Mouse (Mus musculus) lung, postnatal 0 days (tissue): Measurements from ENCODE around the gene Cacna2d4. TPM values are rescaled to one million over a fixed set of nuclear protein-coding genes. Genes with fewer than 3 reads are reported as not detected.

Source experiments
- ATAC-seq: fragments of 200-750 bp; cut with Nextera tagmentation; 2 replicates; pipeline ENCODE4 v1.8.0; 2017; ENCODE audit warnings: moderate library complexity
- DNase-seq: peaks from one replicate; pipeline ENCODE4 v3.0.0-alpha.2; 2016; ENCODE audit warnings: low spot score
- H3K27ac ChIP-seq: fragments of 300-500 bp; sonication (generic); 2 replicates; pipeline ENCODE4 v1.5.1; 2014; ENCODE audit warnings: antibody characterized with exemption, mild to moderate bottlenecking, low read length, mixed read lengths
- H3K27me3 ChIP-seq: fragments of 300-500 bp; sonication (generic); replicated peaks from 2 replicates; pipeline ENCODE4 v1.6.1; 2014; ENCODE audit warnings: low read length, mixed read lengths; ENCODE audit not compliant: insufficient read depth
- H3K36me3 ChIP-seq: fragments of 300-500 bp; sonication (generic); 2 replicates; pipeline ENCODE4 v1.6.1; 2014; ENCODE audit warnings: low read length, mixed read lengths; ENCODE audit not compliant: insufficient read depth
- H3K4me1 ChIP-seq: fragments of 300-500 bp; sonication (generic); 2 replicates; pipeline ENCODE4 v1.6.1; 2014; ENCODE audit warnings: antibody characterized with exemption, low read depth, low read length, mixed read lengths; ENCODE audit not compliant: insufficient read depth
- H3K4me2 ChIP-seq: fragments of 300-500 bp; sonication (generic); replicated peaks from 2 replicates; pipeline ENCODE4 v1.6.1; 2014; ENCODE audit warnings: low read depth, mild to moderate bottlenecking, low read length, moderate library complexity, mixed read lengths
- H3K4me3 ChIP-seq: fragments of 300-500 bp; sonication (generic); 2 replicates; pipeline ENCODE4 v1.5.1; 2014; ENCODE audit warnings: low read depth, low read length
- H3K9ac ChIP-seq: fragments of 300-500 bp; sonication (generic); replicated peaks from 2 replicates; pipeline ENCODE4 v1.6.1; 2014; ENCODE audit warnings: low read depth, mild to moderate bottlenecking
- H3K9me3 ChIP-seq: fragments of 300-500 bp; sonication (generic); 2 replicates; pipeline ENCODE4 v1.6.1; 2016; ENCODE audit warnings: low read length, mixed read lengths
- CTCF ChIP-seq: IDR thresholded peaks from 2 replicates; pipeline ENCODE4 v1.5.1; 2016; ENCODE audit warnings: antibody characterized with exemption, mild to moderate bottlenecking
- EP300 ChIP-seq: IDR thresholded peaks from 2 replicates; pipeline ENCODE4 v1.6.1; 2016; ENCODE audit warnings: antibody characterized with exemption, mild to moderate bottlenecking, control low read depth
- WGBS: fragments of 180-500 bp; shearing (Covaris S2); extraction: QIAGEN DNeasy Blood & Tissue Kit; methylation state at CpG from one replicate; pipeline ENCODE4 v1.1.7; 2014; 5-methylcytosine and 5-hydroxymethylcytosine counted together
- polyA plus RNA-seq: library from polyadenylated mRNA; unstranded; fragments of >200 nt; fragmentation: Nextera tagmentation; extraction: Ambion mirVana; gene quantifications from 2 replicates; pipeline ENCODE4 v1.2.1, GENCODE M21; 2015

The Cacna2d4 gene
- polyA plus RNA-seq, 1 experiment from 2014 or later = 0.19 TPM

DNA sequence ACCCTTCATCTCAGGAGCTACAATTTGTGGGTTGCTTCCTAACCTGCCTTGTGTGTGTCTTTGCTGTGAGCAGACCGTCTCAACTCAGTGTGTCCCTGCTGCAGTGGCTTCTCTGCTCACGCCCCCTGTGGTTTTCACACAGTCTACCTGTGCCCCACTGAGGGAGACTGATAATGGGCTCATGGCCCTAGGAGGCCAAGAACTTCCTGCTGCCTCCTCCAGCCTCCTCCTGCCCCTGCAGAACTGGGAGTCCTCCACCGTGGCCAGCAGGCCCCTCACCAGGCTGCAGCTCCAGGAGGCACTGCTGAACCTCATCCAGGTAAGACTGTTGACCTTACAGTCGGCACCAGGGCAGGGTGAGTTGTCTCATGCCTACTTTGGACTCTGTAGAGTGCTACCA is 18.7 kb upstream of the Cacna2d4 start:
- H3K9me3 ChIP-seq = no peaks in the 10 kb centered on the region
- H3K4me1 ChIP-seq = no peaks in the 10 kb centered on the region
- H3K27me3 ChIP-seq = no peaks in the 10 kb centered on the region
- H3K9ac ChIP-seq = no peak overlapping the region
- no peak overlapping the region for H3K4me2 ChIP-seq
- no peak overlapping the region for H3K4me3 ChIP-seq
- DNase-seq (no peak), ATAC-seq (no peak)
- no peak for TF ChIP-seq CTCF
- TF ChIP-seq EP300 = no peak
- 53% methylated on average over 4 of the region's 4 CpGs for WGBS
- H3K36me3 ChIP-seq = no peaks in the 10 kb centered on the region; the same call in 1 of the 2 replicates
- H3K27ac ChIP-seq = no peak overlapping the region

DNA sequence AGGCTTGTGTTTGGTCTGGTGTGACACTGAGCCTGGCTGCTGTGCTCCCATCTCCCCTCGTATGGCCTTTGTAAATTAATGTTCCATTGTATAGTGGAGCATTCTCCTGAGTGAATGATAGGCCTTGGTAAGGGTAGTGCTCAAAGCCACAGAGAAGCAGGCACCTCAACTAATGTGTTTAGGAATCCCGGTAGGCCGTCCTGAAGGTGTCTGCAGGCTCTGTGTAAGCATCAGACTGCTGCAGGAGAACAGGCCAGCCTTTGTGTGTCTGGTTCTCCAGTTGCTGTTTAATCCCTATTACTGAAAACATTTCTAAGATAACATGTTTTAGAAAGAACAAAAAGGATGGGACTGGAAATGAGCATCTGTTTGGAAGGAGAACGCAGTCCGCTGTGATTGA is 17.7 kb upstream of the Cacna2d4 start:
- DNase-seq (no peak), ATAC-seq (no peak)
- TF ChIP-seq CTCF = no peak
- TF ChIP-seq EP300 = no peak
- Histone ChIP-seq H3K36me3 (no peaks in the 10 kb centered on the region; the same call in 1 of the 2 replicates), H3K4me2 (no peak overlapping the region), H3K4me3 (no peak overlapping the region), H3K4me1 (no peaks in the 10 kb centered on the region), H3K27ac (no peak overlapping the region), H3K9ac (no peak overlapping the region), H3K27me3 (no peaks in the 10 kb centered on the region), H3K9me3 (no peaks in the 10 kb centered on the region)
- WGBS = 94% methylated on average over 5 of the region's 5 CpGs

DNA sequence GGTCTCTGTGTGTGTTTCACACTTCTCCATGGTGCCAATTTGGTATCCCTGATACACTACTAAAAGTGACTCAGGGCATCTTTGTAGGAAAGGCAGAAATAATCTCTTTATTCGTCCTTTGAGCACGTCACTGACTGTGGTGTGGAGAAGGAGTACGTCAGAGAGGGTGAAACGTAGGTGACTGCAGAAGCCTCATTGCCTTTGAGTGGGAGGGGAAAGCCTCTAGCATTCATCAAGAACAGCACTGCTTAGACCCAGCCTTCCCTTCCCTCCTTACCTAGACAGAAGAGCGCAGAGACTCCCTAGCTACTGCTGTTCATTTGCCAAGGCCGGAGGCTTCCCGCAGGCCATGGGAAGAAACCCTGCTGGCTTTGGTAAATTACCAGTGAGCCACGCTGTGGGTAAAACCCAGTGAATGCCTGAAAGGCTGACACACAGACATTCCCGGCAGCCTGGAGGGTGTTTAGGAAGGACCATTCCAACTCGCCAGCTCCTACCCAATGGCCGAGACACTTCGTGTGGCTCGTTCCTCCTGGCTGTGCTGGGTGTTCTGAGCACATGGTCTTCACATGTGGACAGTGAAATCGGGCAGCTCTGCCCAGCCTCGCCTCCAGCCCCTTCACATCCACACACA is 17.0 kb upstream of the Cacna2d4 start:
- Histone ChIP-seq H3K4me2 (no peak overlapping the region), H3K9ac (no peak overlapping the region), H3K4me3 (no peak overlapping the region), H3K4me1 (no peaks in the 10 kb centered on the region), H3K27me3 (no peaks in the 10 kb centered on the region), H3K36me3 (no peaks in the 10 kb centered on the region; the same call in 1 of the 2 replicates), H3K27ac (no peak overlapping the region), H3K9me3 (no peaks in the 10 kb centered on the region)
- 84% methylated on average over 15 of the region's 15 CpGs for WGBS
- DNase-seq (no peak), ATAC-seq (no peak)
- TF ChIP-seq CTCF (no peak), EP300 (no peak)

DNA sequence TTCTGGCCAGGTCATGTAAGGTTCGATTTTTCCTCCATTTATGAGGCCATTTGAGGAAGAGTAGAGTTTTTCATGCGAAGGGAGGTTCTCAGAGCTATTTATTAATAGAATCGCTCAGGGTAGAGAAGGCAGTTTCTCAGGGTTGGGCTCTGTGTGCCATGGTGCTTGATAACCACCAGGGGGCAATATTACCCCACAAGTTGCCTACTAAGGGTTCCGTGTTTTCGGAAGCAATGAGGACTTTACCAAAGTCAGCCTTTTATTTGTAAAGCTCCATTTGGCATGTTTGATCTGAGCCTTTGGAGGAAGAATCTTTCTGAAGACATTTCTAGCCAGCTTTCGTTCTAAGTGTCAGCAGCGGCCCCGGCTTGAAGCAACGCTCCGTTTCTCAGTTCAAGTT is 16.0 kb upstream of the Cacna2d4 start:
- ATAC-seq (peak; percentile 79), DNase-seq (peak; percentile 80)
- no peak overlapping the region for H3K27ac ChIP-seq
- H3K36me3 ChIP-seq = no peaks in the 10 kb centered on the region; the same call in 1 of the 2 replicates
- no peak overlapping the region for H3K4me3 ChIP-seq
- no peak overlapping the region for H3K9ac ChIP-seq
- peak; percentile 93 for TF ChIP-seq CTCF
- TF ChIP-seq EP300 = no peak
- H3K9me3 ChIP-seq = no peaks in the 10 kb centered on the region
- WGBS = 40% methylated on average over 10 of the region's 10 CpGs
- H3K4me2 ChIP-seq = no peak overlapping the region
- H3K4me1 ChIP-seq = no peaks in the 10 kb centered on the region
- no peaks in the 10 kb centered on the region for H3K27me3 ChIP-seq

DNA sequence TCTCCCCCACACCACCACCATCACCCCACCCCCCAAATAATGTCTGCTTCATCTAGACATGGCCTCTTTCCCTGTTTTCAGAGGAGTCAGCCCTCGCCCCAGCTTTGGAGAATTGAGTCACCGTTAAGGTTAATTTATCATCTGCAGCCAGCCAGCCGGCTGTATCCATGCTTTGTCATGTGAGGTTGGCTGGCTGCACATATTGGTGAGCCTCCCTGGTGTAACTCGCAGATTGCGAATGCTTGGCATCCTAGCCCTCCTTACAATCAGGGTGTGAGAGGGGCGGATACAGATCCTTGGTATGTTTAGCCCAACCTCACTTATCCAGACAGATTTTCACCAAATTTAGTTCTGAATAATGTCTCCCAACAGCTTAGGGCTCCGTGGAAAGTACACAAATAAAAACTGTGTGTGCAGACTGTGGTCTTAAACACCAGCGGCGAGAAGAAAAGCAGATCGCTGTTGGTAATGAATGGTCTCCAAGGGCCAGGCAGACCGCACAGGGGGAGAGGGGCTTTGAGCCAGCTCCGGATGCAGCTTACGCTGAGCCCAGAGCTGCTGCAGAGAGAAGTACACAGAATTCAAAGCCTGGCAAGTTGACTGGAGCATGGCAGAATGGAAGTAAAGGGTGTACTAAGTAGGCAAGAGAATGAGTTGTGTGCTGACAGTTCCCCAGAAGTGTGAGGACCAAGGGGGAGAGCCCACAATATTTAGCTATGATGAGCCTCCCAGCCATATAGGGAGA is 11.7 kb upstream of the Cacna2d4 start:
- Histone ChIP-seq H3K4me2 (no peak overlapping the region), H3K4me1 (no peaks in the 10 kb centered on the region), H3K27ac (no peak overlapping the region), H3K27me3 (no peaks in the 10 kb centered on the region), H3K9ac (no peak overlapping the region), H3K4me3 (no peak overlapping the region), H3K36me3 (no peaks in the 10 kb centered on the region), H3K9me3 (no peaks in the 10 kb centered on the region)
- no peak for TF ChIP-seq EP300
- TF ChIP-seq CTCF = no peak
- ATAC-seq = no peak
- DNase-seq = no peak
- WGBS = 70% methylated on average over 13 of the region's 13 CpGs

DNA sequence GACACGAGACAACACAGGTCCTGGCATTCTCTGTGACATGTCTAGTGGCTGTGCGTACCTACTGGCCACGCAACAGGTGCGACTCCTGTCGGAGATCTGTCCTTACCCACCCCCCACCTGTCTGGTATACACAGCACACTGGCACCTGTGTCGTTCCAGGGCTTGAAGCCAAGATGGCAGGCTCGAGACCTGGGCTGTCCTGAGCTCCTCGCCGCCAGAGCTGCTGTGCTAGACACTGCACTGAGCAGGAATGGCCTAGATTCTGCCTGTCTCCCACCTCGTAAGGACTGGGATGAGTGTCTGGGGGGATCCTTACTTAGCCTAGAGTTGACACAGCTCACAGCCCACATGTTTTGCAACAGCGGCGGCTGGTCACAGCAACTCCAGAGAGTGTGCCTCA is 11.1 kb upstream of the Cacna2d4 start:
- H3K27ac ChIP-seq = no peak overlapping the region
- H3K9me3 ChIP-seq = no peaks in the 10 kb centered on the region
- H3K36me3 ChIP-seq = no peaks in the 10 kb centered on the region
- H3K4me1 ChIP-seq = no peaks in the 10 kb centered on the region
- H3K4me2 ChIP-seq = no peak overlapping the region
- DNase-seq (no peak), ATAC-seq (no peak)
- no peak for TF ChIP-seq CTCF
- no peak overlapping the region for H3K9ac ChIP-seq
- no peaks in the 10 kb centered on the region for H3K27me3 ChIP-seq
- WGBS = 80% methylated on average over 12 of the region's 12 CpGs
- H3K4me3 ChIP-seq = no peak overlapping the region
